Mouse (Mus musculus) MEL (cell line): Measurements from ENCODE around the gene Polr3b. TPM values are rescaled to one million over a fixed set of nuclear protein-coding genes. Genes with fewer than 3 reads are reported as not detected.

Experiments
- DNase-seq: peaks from one replicate; pipeline ENCODE4 v3.0.0; 2011; ENCODE audit warnings: low read depth, low spot score
- H3K27ac ChIP-seq: 2 replicates; pipeline ENCODE4 v1.5.1; 2012; ENCODE audit warnings: low read depth, mild to moderate bottlenecking, control low read depth, low read length, moderate library complexity; ENCODE audit not compliant: control insufficient read depth
- H3K27me3 ChIP-seq, 2 experiments: fragments of 150-350 bp in 1 of 2; sonication (generic) in 1 of 2; 2 replicates each; pipeline ENCODE4 v1.6.1; 2012; ENCODE audit warnings: low read length in 2 of 2, mild to moderate bottlenecking in 2 of 2, improper control_type of control experiment in 1 of 2, moderate library complexity in 1 of 2; ENCODE audit not compliant: insufficient read depth in 2 of 2, control insufficient read depth in 1 of 2
- H3K36me3 ChIP-seq, 2 experiments: 2 replicates each; pipeline ENCODE4 v1.6.1; 2012 to 2014; ENCODE audit warnings: low read length in 2 of 2, improper control_type of control experiment in 1 of 2, inconsistent platforms in 1 of 2, mild to moderate bottlenecking in 1 of 2; ENCODE audit not compliant: insufficient read depth in 2 of 2, control insufficient read depth in 1 of 2
- H3K4me1 ChIP-seq, 2 experiments: fragments of 150-350 bp in 1 of 2; sonication (generic) in 1 of 2; 2 replicates each; pipeline ENCODE4 v1.6.1; 2012; ENCODE audit warnings: low read length in 2 of 2, improper control_type of control experiment in 1 of 2, mild to moderate bottlenecking in 1 of 2; ENCODE audit not compliant: insufficient read depth in 2 of 2, control insufficient read depth in 1 of 2
- H3K4me3 ChIP-seq, 2 experiments: fragments of 150-350 bp in 1 of 2; sonication (generic) in 1 of 2; 2 replicates each; pipeline ENCODE4 v1.5.1; 2012; ENCODE audit warnings: low read depth in 2 of 2, low read length in 2 of 2, mild to moderate bottlenecking in 2 of 2, moderate library complexity in 2 of 2, control low read depth in 1 of 2, improper control_type of control experiment in 1 of 2; ENCODE audit not compliant: control insufficient read depth in 1 of 2, insufficient read depth in 1 of 2
- H3K79me2 ChIP-seq: 2 replicates; pipeline ENCODE4 v1.6.1; 2012; ENCODE audit warnings: mild to moderate bottlenecking, low read length, moderate library complexity; ENCODE audit not compliant: control insufficient read depth, poor library complexity, insufficient read depth
- H3K9ac ChIP-seq: 2 replicates; pipeline ENCODE4 v1.6.1; 2012; ENCODE audit warnings: low read depth, mild to moderate bottlenecking, control low read depth, low read length, moderate library complexity; ENCODE audit not compliant: control insufficient read depth, poor library complexity, severe bottlenecking
- H3K9me3 ChIP-seq: fragments of 150-350 bp; sonication (generic); replicated peaks from 2 replicates; pipeline ENCODE4 v1.6.1; 2012; ENCODE audit warnings: mild to moderate bottlenecking, low read length, improper control_type of control experiment, moderate library complexity; ENCODE audit not compliant: insufficient read depth
- CTCF ChIP-seq, 3 experiments: IDR thresholded peaks in 2 of 3; conservative IDR thresholded peaks in 1 of 3; 2 replicates each; pipeline ENCODE4 v1.5.1; 2011 to 2012; ENCODE audit warnings: low read length in 3 of 3, low read depth in 2 of 3, mild to moderate bottlenecking in 2 of 3, improper control_type of control experiment in 1 of 3, inconsistent platforms in 1 of 3, mixed read lengths in 1 of 3, moderate library complexity in 1 of 3; ENCODE audit not compliant: control insufficient read depth in 1 of 3, insufficient read depth in 1 of 3, poor library complexity in 1 of 3, severe bottlenecking in 1 of 3
- E2F4 ChIP-seq: IDR thresholded peaks from 2 replicates; pipeline ENCODE4 v1.6.1; 2011; ENCODE audit warnings: low read depth, low read length, improper control_type of control experiment, borderline replicate concordance
- ELF1 ChIP-seq: IDR thresholded peaks from 2 replicates; pipeline ENCODE4 v1.6.1; 2014; ENCODE audit warnings: low read depth, mild to moderate bottlenecking, inconsistent platforms, low read length, improper control_type of control experiment, moderate library complexity
- GABPA ChIP-seq: IDR thresholded peaks from 2 replicates; pipeline ENCODE4 v1.6.1; 2012; ENCODE audit warnings: low read depth, mild to moderate bottlenecking, inconsistent platforms, low read length, improper control_type of control experiment, moderate library complexity
- HCFC1 ChIP-seq: IDR thresholded peaks from 2 replicates; pipeline ENCODE4 v1.6.1; 2012; ENCODE audit warnings: low read depth, mild to moderate bottlenecking, inconsistent platforms, low read length, improper control_type of control experiment, moderate library complexity
- MAFK ChIP-seq: IDR thresholded peaks from 2 replicates; pipeline ENCODE4 v1.6.1; 2011; ENCODE audit warnings: low read depth, mild to moderate bottlenecking, low read length, improper control_type of control experiment, borderline replicate concordance
- MAX ChIP-seq: IDR thresholded peaks from 2 replicates; pipeline ENCODE4 v1.6.1; 2011; ENCODE audit warnings: low read length, improper control_type of control experiment
- MEF2A ChIP-seq: IDR thresholded peaks from 2 replicates; pipeline ENCODE4 v1.6.1; 2014; ENCODE audit warnings: low read depth, mild to moderate bottlenecking, inconsistent platforms, low read length, improper control_type of control experiment; ENCODE audit not compliant: poor library complexity, insufficient replicate concordance, severe bottlenecking; ENCODE audit errors: extremely low read depth
- MXI1 ChIP-seq: IDR thresholded peaks from 2 replicates; pipeline ENCODE4 v1.6.1; 2011; ENCODE audit warnings: mild to moderate bottlenecking, low read depth, low read length, improper control_type of control experiment
- NELFE ChIP-seq: IDR thresholded peaks from 2 replicates; pipeline ENCODE4 v1.6.1; 2011; ENCODE audit warnings: low read depth, low read length, improper control_type of control experiment
- NRF1 ChIP-seq: IDR thresholded peaks from 2 replicates; pipeline ENCODE4 v1.6.1; 2014; ENCODE audit warnings: low read depth, mild to moderate bottlenecking, inconsistent platforms, low read length, improper control_type of control experiment, moderate library complexity; ENCODE audit not compliant: poor library complexity, insufficient read depth, severe bottlenecking
- POLR2A ChIP-seq, 2 experiments: IDR thresholded peaks; 2 replicates each; pipeline ENCODE4 v1.6.1; 2011 to 2012; ENCODE audit warnings: low read length in 2 of 2, mild to moderate bottlenecking in 2 of 2, control low read depth in 1 of 2, improper control_type of control experiment in 1 of 2, low read depth in 1 of 2, moderate library complexity in 1 of 2; ENCODE audit not compliant: control insufficient read depth in 1 of 2, insufficient read depth in 1 of 2, poor library complexity in 1 of 2
- POLR2AphosphoS5 ChIP-seq: IDR thresholded peaks from 2 replicates; pipeline ENCODE4 v1.6.1; 2012; ENCODE audit warnings: low read depth, borderline replicate concordance, mild to moderate bottlenecking, inconsistent platforms, low read length, moderate library complexity, mixed read lengths
- RCOR1 ChIP-seq: IDR thresholded peaks from 2 replicates; pipeline ENCODE4 v1.6.1; 2012; ENCODE audit warnings: low read depth, mild to moderate bottlenecking, inconsistent platforms, low read length, improper control_type of control experiment
- TAL1 ChIP-seq: IDR thresholded peaks from 2 replicates; pipeline ENCODE4 v1.6.1; 2012; ENCODE audit warnings: mild to moderate bottlenecking, inconsistent platforms, low read length, moderate library complexity, mixed read lengths
- TBP ChIP-seq: IDR thresholded peaks from 2 replicates; pipeline ENCODE4 v1.8.0; 2011; ENCODE audit warnings: low read depth, low read length, improper control_type of control experiment
- UBTF ChIP-seq: IDR thresholded peaks from 2 replicates; pipeline ENCODE4 v1.6.1; 2012; ENCODE audit warnings: low read depth, mild to moderate bottlenecking, inconsistent platforms, low read length, improper control_type of control experiment, moderate library complexity, borderline replicate concordance; ENCODE audit not compliant: insufficient read depth
- USF2 ChIP-seq, 2 experiments: IDR thresholded peaks; 2 replicates each; pipeline ENCODE4 v1.6.1; 2011 to 2012; ENCODE audit warnings: improper control_type of control experiment in 2 of 2, low read length in 2 of 2, borderline replicate concordance in 1 of 2, inconsistent platforms in 1 of 2, low read depth in 1 of 2, mild to moderate bottlenecking in 1 of 2; ENCODE audit not compliant: insufficient read depth in 1 of 2
- polyA plus RNA-seq, 2 experiments: library from polyadenylated mRNA; stranded (reverse) in 1 of 2; unstranded in 1 of 2; fragments of >175 nt in 1 of 2; fragments of >200 nt in 1 of 2; gene quantifications; 2 replicates each; pipeline versions ENCODE4 v1.2.1 to v1.2.4; 2012; ENCODE audit warnings: low replicate concordance in 2 of 2, low read depth in 1 of 2; ENCODE audit not compliant: insufficient read length in 2 of 2, insufficient read depth in 1 of 2, missing spikeins in 1 of 2
- total RNA-seq: library from RNA; depleted of rRNA; stranded (reverse); fragments of 300-350 nt; gene quantifications from 2 replicates; pipeline ENCODE4 v1.2.3, GENCODE M21; 2012

Polr3b gene
- total and polyA plus RNA-seq, 3 experiments = 19.8 to 24.2 TPM; not detected in 1

DNA sequence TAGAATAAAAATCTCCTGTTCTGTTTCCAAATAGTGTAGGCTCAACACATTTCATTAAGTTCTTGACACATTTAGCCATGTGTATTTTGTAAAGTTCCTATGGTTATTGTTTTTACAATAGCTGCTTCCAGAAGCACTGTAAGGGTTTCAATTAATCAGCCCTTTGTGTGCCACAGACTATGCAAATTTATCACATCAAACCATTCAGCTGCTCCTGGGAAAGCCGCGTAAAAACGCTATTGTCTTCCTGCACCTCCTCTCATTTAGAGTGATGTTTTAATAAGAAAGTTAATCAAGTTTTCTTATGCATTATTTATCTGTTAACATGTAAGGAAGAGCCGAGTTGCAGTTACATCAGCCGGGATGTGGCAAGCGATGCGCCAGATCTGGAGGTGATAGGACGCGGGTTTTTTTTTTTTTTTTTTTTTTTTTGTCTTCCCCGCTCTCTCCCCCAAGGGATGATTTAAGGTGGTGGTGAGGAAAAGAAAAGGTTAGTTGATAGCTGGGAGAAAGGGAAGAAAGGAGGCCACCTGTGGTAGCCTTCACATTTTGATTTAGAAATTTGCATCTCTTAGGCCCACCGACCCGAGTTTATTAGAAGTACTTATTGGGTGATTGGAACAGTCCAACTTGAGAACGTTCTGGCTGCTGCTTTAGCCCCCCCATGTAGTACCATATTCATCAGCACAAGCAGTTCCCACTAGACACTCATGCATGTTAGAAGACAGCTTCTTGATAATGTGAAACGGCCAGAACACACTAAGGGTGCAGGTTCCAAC, 85.8 kb downstream of the Polr3b start:
- H3K4me3 ChIP-seq = no peak overlapping the region
- H3K4me1 ChIP-seq = no peaks in the 10 kb centered on the region
- no peaks in the 10 kb centered on the region for H3K79me2 ChIP-seq
- no peak for DNase-seq
- no peaks in the 10 kb centered on the region for H3K9me3 ChIP-seq
- TF ChIP-seq POLR2AphosphoS5 (no peak), MAX (no peak), NELFE (no peak), CTCF (IDR thresholded peaks at IDR 0.05 in 2 of 3, conservative IDR thresholded peaks at IDR 0.05 in 1 of 3; ENCODE audit: control insufficient read depth in 1 of 3, insufficient read depth in 1 of 3, low read depth in 2 of 3, low read length in 3 of 3, poor library complexity in 1 of 3, severe bottlenecking in 1 of 3) (no peak), GABPA (no peak), USF2 (IDR thresholded peaks at IDR 0.05; ENCODE audit: borderline replicate concordance in 1 of 2, insufficient read depth in 1 of 2, low read depth in 1 of 2, low read length in 2 of 2) (no peak), ELF1 (no peak), TBP (no peak), RCOR1 (no peak), POLR2A (IDR thresholded peaks at IDR 0.05; ENCODE audit: control insufficient read depth in 1 of 2, insufficient read depth in 1 of 2, low read depth in 1 of 2, low read length in 2 of 2, poor library complexity in 1 of 2) (no peak), TAL1 (no peak), HCFC1 (no peak), MXI1 (no peak), UBTF (no peak), NRF1 (no peak), MEF2A (no peak), MAFK (no peak), E2F4 (no peak)
- TF ChIP-seq, all 39 proteins: peak for 0
- Histone ChIP-seq H3K9ac (no peak overlapping the region), H3K27me3 (no peaks in the 10 kb centered on the region), H3K27ac (no peak overlapping the region), H3K36me3 (peaks cover 0 to 8% of the 10 kb centered on the region in 2 experiments; a peak in 1 of 4 replicates)

DNA sequence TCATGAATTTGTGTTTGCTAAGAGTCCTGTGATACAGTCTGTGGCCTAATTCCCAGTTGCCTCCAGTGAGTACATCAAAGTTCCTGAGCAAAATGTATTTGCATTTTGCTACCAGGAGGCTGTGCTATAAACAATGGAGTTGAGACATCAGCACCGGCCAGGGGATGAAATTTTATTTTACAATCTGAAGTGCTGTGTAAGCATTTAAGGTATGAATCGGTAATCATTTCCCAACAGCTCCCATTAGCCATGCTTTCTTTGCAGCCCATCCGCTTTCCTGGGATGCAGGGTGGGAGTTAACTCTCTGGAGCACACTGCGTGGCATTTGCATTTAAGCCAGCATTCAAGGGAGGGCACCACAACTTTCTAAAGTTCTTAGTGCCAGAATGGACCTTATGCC, 88.1 kb downstream of the Polr3b start:
- Histone ChIP-seq H3K4me3 (no peak overlapping the region), H3K27ac (no peak overlapping the region), H3K4me1 (no peaks in the 10 kb centered on the region), H3K79me2 (no peaks in the 10 kb centered on the region), H3K27me3 (no peaks in the 10 kb centered on the region), H3K9me3 (no peaks in the 10 kb centered on the region), H3K36me3 (peaks cover 0 to 6% of the 10 kb centered on the region in 2 experiments; a peak in 1 of 4 replicates), H3K9ac (no peak overlapping the region)
- DNase-seq = no peak
- no peak for TF ChIP-seq E2F4
